18 mouse cellular contexts compared by ENCODE assay signal in the genomic region with DNA sequence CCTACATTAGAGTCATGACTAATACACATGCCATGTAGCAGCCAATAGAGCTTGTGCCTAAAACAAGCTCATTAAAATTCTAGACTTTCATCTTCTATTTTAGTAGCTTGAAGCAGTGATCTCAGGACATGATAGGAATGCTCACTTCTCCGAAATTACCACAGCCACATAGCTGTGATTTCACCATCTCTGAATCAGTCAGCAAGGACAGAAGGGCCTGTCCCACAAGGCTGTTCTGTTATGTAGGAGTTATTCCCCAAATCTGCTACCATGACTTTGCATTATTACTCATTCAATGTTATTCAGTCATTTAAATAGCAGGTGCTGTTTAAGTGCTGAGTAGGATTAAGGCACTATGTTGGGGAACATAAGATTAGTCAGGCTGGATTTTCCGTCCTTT. TPM values are rescaled to one million over a fixed set of nuclear protein-coding genes. Genes with fewer than 3 reads are reported as not detected.
DNase-seq lines count a peak whose midpoint lies in the region; ATAC-seq and TF ChIP-seq lines count a peak whose summit lies in the region.
"Had no signal": no experiment of that assay in that cellular context is flagged by ENCODE, and none has a peak within 500 bp of the region (broad histone marks: within the 10 kb centered on the region; RNA-seq: fewer than 3 reads in every experiment).

No protein-coding gene starts in this region.

- H3K27ac ChIP-seq in kidney, embryonic 16.5 days (ENCODE audit: low read length) = no peak overlapping the region
- H3K27ac ChIP-seq: heart, embryonic 10.5 days; hindbrain, embryonic 12.5 days; midbrain, embryonic 10.5 days had no signal

- H3ac ChIP-seq in C2C12 (ENCODE audit: control insufficient read depth, insufficient read length, low read depth) = no peak overlapping the region

- no peaks in the 10 kb centered on the region for H3K79me3 ChIP-seq in C2C12 (ENCODE audit: low read depth)

- H3K9me3 ChIP-seq in kidney, embryonic 16.5 days (ENCODE audit: low read length) = no peaks in the 10 kb centered on the region
- H3K9me3 ChIP-seq: heart, embryonic 10.5 days; hindbrain, embryonic 12.5 days; midbrain, embryonic 10.5 days had no signal

- no peak overlapping the region for H3K4me2 ChIP-seq in kidney, embryonic 16.5 days (replicated peaks; ENCODE audit: low read depth, low read length)
- H3K4me2 ChIP-seq: hindbrain, embryonic 12.5 days had no signal

- H3K27me3 ChIP-seq in C2C12 (ENCODE audit: control insufficient read depth, insufficient read depth, insufficient read length) = no peaks in the 10 kb centered on the region
- H3K27me3 ChIP-seq in kidney, embryonic 16.5 days (ENCODE audit: insufficient read depth, low read length) = no peaks in the 10 kb centered on the region; the same call in 1 of the 2 replicates
- H3K27me3 ChIP-seq: hindbrain, embryonic 12.5 days had no signal

- H3K4me3 ChIP-seq in C2C12 (ENCODE audit: insufficient read depth, poor library complexity, severe bottlenecking) = no peak overlapping the region
- H3K4me3 ChIP-seq in kidney, embryonic 16.5 days (ENCODE audit: low read length) = no peak overlapping the region
- H3K4me3 ChIP-seq: heart, embryonic 10.5 days; hindbrain, embryonic 12.5 days; midbrain, embryonic 10.5 days had no signal

- H3K4me1 ChIP-seq in kidney, embryonic 16.5 days (ENCODE audit: insufficient read depth, low read length) = no peaks in the 10 kb centered on the region
- H3K4me1 ChIP-seq: heart, embryonic 10.5 days; hindbrain, embryonic 12.5 days had no signal

- peak; percentile 4 to 50 for DNase-seq in frontal cortex, adult 2 months (ENCODE audit: extremely low spot score in 1 of 2, low spot score in 1 of 2)
- DNase-seq in frontal cortex, postnatal 25 days (ENCODE audit: low spot score in 2 of 2) = no peak
- peak; percentile 25 for DNase-seq in 3134 (ENCODE audit: extremely low read depth, insufficient read length, low spot score)
- DNase-seq in fibroblast of lung, adult 2 months (ENCODE audit: low read depth) = peak; percentile 50
- DNase-seq in natural killer cell, adult 2 months (ENCODE audit: low spot score in 2 of 2) = no peak
- DNase-seq in gastrocnemius, postnatal 36 days = no peak
- DNase-seq: cerebellum, adult 18-20 months; forebrain, postnatal 0 days; heart, postnatal 10 days; left cerebral cortex, postnatal 4 days; lung, adult 2 months; lung, postnatal 36 days; right cerebral cortex, postnatal 14 days had no signal

- no peak for TF ChIP-seq CTCF in C2C12 (IDR thresholded peaks at IDR 0.05; ENCODE audit: control insufficient read depth, insufficient read depth, insufficient read length)

- H3K9ac ChIP-seq in kidney, embryonic 16.5 days (replicated peaks; ENCODE audit: low read length) = no peak overlapping the region
- H3K9ac ChIP-seq: forebrain, postnatal 0 days; hindbrain, embryonic 12.5 days had no signal

- intact Hi-C loops in gastrocnemius, postnatal 36 days (cut with DNase I) = no loop called here

- H3K36me3 ChIP-seq in C2C12 (ENCODE audit: control insufficient read depth, insufficient read depth) = no peaks in the 10 kb centered on the region
- no peaks in the 10 kb centered on the region for H3K36me3 ChIP-seq in kidney, embryonic 16.5 days (ENCODE audit: insufficient read depth, low read length)
- H3K36me3 ChIP-seq: heart, embryonic 10.5 days; hindbrain, embryonic 12.5 days; midbrain, embryonic 10.5 days had no signal

- WGBS in kidney, embryonic 16.5 days = 86% methylated on average over 2 of the region's 2 CpGs

- H3K79me2 ChIP-seq in C2C12 (ENCODE audit: control insufficient read depth, insufficient read depth) = no peaks in the 10 kb centered on the region

- no peak for ATAC-seq in kidney, embryonic 16.5 days (ENCODE audit: low FRiP score, low TSS enrichment)
- ATAC-seq: forebrain, postnatal 0 days had no signal

TF ChIP-seq in C2C12, 6 proteins besides CTCF, POLR2A, EP300 and RAD21:
- peak; percentile 8 for TF ChIP-seq MYOD1 (IDR thresholded peaks at IDR 0.05; ENCODE audit: control insufficient read depth, insufficient read length, low read depth)
- peak; percentile 72 for TF ChIP-seq CEBPB (IDR thresholded peaks at IDR 0.05; ENCODE audit: low read depth)
- TF ChIP-seq MAX (IDR thresholded peaks at IDR 0.05) = no peak

RNA-seq across cellular contexts. Expression of gene Mterf1b, which starts 42.3 kb away (rescaled TPM):
- 4.2 and 4.9 TPM in 2 replicates for polyA plus RNA-seq in frontal cortex, adult 2 months (2012; rRNA removed)
- 0.88 TPM for polyA plus RNA-seq in C2C12 (2012; fragmentation: generic; extraction: Trizol)
- polyA plus RNA-seq in kidney, embryonic 16.5 days (2015; fragmentation: Nextera tagmentation; extraction: Ambion mirVana) = 3.1 and 4.4 TPM in 2 replicates
- under 1 TPM; 0.43 to 0.76 TPM for total RNA-seq in gastrocnemius, postnatal 36 days (2021)

Comparison
In these comparisons a context has a peak if more than half of its experiments do, and no peak if none do; other contexts are left out.
1. DNase-seq: peak in frontal cortex, adult 2 months (2 of 2), 3134 (single experiment) and fibroblast of lung, adult 2 months (single experiment); none in frontal cortex, postnatal 25 days (0 of 2), natural killer cell, adult 2 months (0 of 2) and gastrocnemius, postnatal 36 days (0 of 2).